Mouse (Mus musculus) midbrain, embryonic 12.5 days (tissue): ENCODE results near the gene Fam78b. TPM values are rescaled to one million over a fixed set of nuclear protein-coding genes. Genes with fewer than 3 reads are reported as not detected.
A peak's percentile ranks its signal among the peaks of the same experiment; 100 is the strongest.

Experiments
- ATAC-seq: fragments of 200-750 bp; cut with Nextera tagmentation; 2 replicates; pipeline ENCODE4 v1.8.0; 2017; ENCODE audit warnings: low read depth, moderate TSS enrichment, moderate library complexity; ENCODE audit not compliant: low FRiP score
- H3K27ac ChIP-seq: fragments of 300-500 bp; sonication (generic); replicated peaks from 2 replicates; pipeline ENCODE4 v1.5.1; 2016; ENCODE audit warnings: mild to moderate bottlenecking
- H3K27me3 ChIP-seq: fragments of 300-500 bp; sonication (generic); 2 replicates; pipeline ENCODE4 v1.6.1; 2016; ENCODE audit warnings: mild to moderate bottlenecking
- H3K36me3 ChIP-seq: fragments of 300-500 bp; sonication (generic); 2 replicates; pipeline ENCODE4 v1.6.1; 2016
- H3K4me1 ChIP-seq: fragments of 300-500 bp; sonication (generic); 2 replicates; pipeline ENCODE4 v1.6.1; 2016
- H3K4me2 ChIP-seq: fragments of 300-500 bp; sonication (generic); replicated peaks from 2 replicates; pipeline ENCODE4 v1.6.1; 2016; ENCODE audit warnings: mild to moderate bottlenecking, moderate library complexity
- H3K4me3 ChIP-seq: fragments of 300-500 bp; sonication (generic); 2 replicates; pipeline ENCODE4 v1.5.1; 2016; ENCODE audit warnings: mild to moderate bottlenecking
- H3K9ac ChIP-seq: fragments of 300-500 bp; sonication (generic); replicated peaks from 2 replicates; pipeline ENCODE4 v1.6.1; 2016; ENCODE audit warnings: mild to moderate bottlenecking, moderate library complexity
- H3K9me3 ChIP-seq: fragments of 300-500 bp; sonication (generic); 2 replicates; pipeline ENCODE4 v1.6.1; 2016; ENCODE audit warnings: mild to moderate bottlenecking
- WGBS: fragments of 180-500 bp; shearing (Covaris S2); methylation state at CpG from one replicate; pipeline ENCODE4 v1.1.7; 2016; 5-methylcytosine and 5-hydroxymethylcytosine counted together
- polyA plus RNA-seq: library from polyadenylated mRNA; unstranded; fragments of >200 nt; fragmentation: Nextera tagmentation; extraction: Ambion mirVana; gene quantifications from 2 replicates; pipeline ENCODE4 v1.2.1, GENCODE M21; 2016

The Fam78b gene
- polyA plus RNA-seq, 1 experiment from 2014 or later, result 8.7 TPM

GRCm38 (mm10) chr1:167042558-167042957, 41.3 kb downstream of the Fam78b start:
- H3K36me3 ChIP-seq, result no peaks in the 10 kb centered on the region; the same call in 1 of the 2 replicates
- WGBS, result 85% methylated on average over 6 of the region's 6 CpGs
- H3K9ac ChIP-seq, result no peak overlapping the region
- no peak overlapping the region for H3K4me3 ChIP-seq
- no peak for ATAC-seq
- no peak overlapping the region for H3K27ac ChIP-seq
- no peak overlapping the region for H3K4me2 ChIP-seq
- H3K9me3 ChIP-seq, result peaks cover 6% of the 10 kb centered on the region; the same call in 1 of the 2 replicates
- no peaks in the 10 kb centered on the region for H3K27me3 ChIP-seq
- H3K4me1 ChIP-seq, result peaks cover 20% of the 10 kb centered on the region; the same call in 1 of the 2 replicates

GRCm38 (mm10) chr1:167046169-167046927, 45.1 kb downstream of the Fam78b start:
- Histone ChIP-seq H3K4me1 (peaks cover 9% of the 10 kb centered on the region; the same call in 1 of the 2 replicates), H3K9ac (no peak overlapping the region), H3K27me3 (no peaks in the 10 kb centered on the region), H3K4me3 (no peak overlapping the region), H3K9me3 (peaks cover 6% of the 10 kb centered on the region; the same call in 1 of the 2 replicates), H3K4me2 (no peak overlapping the region), H3K36me3 (no peaks in the 10 kb centered on the region; the same call in 1 of the 2 replicates), H3K27ac (peak overlapping the region; percentile 46)
- no peak for ATAC-seq
- WGBS, result 50% methylated on average over 10 of the region's 10 CpGs

- Histone ChIP-seq H3K4me3 (no peak overlapping the region), H3K27ac (no peak overlapping the region), H3K27me3 (no peaks in the 10 kb centered on the region), H3K4me2 (no peak overlapping the region), H3K4me1 (peaks cover 9% of the 10 kb centered on the region; the same call in 1 of the 2 replicates), H3K36me3 (no peaks in the 10 kb centered on the region), H3K9me3 (no peaks in the 10 kb centered on the region), H3K9ac (no peak overlapping the region)
- no peak for ATAC-seq
- 88% methylated on average over 3 of the region's 3 CpGs for WGBS
These were observed 49.6 kb downstream of the Fam78b start for GRCm38 (mm10) chr1:167050859-167051258.

DNA sequence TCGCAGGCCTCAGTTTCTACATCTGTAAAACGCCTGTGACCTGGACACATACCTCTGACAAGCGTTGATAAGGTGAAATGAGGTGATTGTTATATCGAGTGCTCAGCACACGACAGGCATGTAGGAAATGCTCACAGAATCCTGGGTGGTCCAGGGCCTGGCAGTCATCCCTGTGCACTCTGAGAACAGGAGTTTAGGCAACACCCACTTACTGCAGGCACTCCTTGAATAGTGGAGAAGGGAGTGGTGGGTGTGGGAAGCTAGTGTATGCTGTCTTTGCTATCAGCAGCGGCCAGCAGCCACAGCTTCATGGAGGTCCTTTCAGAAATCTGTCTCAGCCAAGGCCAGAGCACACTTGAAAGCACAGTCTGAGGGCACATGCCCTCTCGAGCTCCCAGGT, 52.8 kb downstream of the Fam78b start:
- H3K9ac ChIP-seq, result no peak overlapping the region
- H3K27me3 ChIP-seq, result no peaks in the 10 kb centered on the region
- no peaks in the 10 kb centered on the region for H3K36me3 ChIP-seq
- ATAC-seq, result no peak
- no peak overlapping the region for H3K4me2 ChIP-seq
- no peaks in the 10 kb centered on the region for H3K9me3 ChIP-seq
- 84% methylated on average over 7 of the region's 7 CpGs for WGBS
- H3K4me3 ChIP-seq, result no peak overlapping the region
- H3K4me1 ChIP-seq, result peaks cover 7% of the 10 kb centered on the region
- no peak overlapping the region for H3K27ac ChIP-seq

DNA sequence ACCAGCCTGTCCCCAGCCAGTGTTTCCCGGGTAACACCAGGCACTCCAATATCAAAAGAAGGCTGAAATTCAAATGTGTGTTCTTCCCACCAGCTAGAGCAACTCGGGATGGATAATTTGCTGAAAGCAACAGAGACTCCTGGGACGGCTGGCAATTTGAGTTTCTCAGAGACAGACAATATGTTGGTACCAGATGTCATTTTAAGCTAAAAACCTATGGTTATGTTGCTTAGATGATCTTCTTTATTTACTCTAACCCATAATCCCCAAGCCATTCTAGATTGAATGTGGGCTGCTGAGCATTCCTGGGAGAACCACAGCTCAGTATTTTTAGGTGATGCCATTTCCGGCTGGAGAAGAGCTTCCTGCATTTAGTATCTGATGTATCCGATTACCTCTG, 56.3 kb downstream of the Fam78b start:
- H3K4me1 ChIP-seq, result peaks cover 15% of the 10 kb centered on the region
- no peaks in the 10 kb centered on the region for H3K27me3 ChIP-seq
- 47% methylated on average over 5 of the region's 5 CpGs for WGBS
- H3K9ac ChIP-seq, result no peak overlapping the region
- no peaks in the 10 kb centered on the region for H3K36me3 ChIP-seq
- no peak for ATAC-seq
- no peaks in the 10 kb centered on the region for H3K9me3 ChIP-seq
- no peak overlapping the region for H3K4me2 ChIP-seq
- no peak overlapping the region for H3K4me3 ChIP-seq
- H3K27ac ChIP-seq, result peak overlapping the region; percentile 25; the same call in 1 of the 2 replicates

DNA sequence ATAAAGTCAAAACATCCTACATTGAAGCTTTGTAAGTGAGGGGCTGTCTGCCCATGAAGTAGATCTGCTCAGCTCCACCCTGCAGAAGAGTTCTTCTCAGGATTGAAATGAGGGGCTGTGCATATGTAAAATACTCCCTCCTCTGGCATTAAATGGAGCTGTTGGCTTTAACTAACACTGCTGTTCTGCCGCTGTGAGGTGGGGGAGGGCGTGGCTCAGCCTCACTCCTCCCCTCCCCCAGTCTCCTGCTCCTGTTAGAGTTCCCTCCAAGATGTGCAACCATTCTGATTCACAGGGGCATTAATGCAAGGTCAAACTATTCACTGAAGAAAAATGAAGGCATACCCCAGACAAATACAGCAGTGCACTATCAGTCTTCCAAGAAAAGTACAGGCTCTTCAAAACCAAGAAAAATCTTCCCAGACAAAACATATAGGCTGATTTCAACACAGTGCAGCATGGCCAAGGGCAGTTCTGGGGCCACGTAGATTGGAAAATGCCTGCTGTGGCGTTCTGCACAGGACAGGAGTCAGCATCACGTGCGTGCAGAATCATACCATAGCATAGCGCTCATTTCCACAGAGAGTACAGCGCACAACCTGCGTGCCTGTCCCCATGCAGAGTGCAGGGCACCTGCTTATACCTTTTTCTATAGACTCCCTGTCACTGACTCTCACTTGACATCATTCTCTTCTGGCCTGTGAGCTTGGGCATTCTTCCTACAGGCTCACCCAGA, 58.5 kb downstream of the Fam78b start:
- WGBS, result 55% methylated on average over 9 of the region's 9 CpGs
- Histone ChIP-seq H3K27me3 (no peaks in the 10 kb centered on the region), H3K4me2 (no peak overlapping the region), H3K4me1 (peaks cover 15% of the 10 kb centered on the region), H3K9me3 (no peaks in the 10 kb centered on the region), H3K36me3 (no peaks in the 10 kb centered on the region), H3K27ac (no peak overlapping the region), H3K4me3 (no peak overlapping the region), H3K9ac (no peak overlapping the region)
- no peak for ATAC-seq

- Histone ChIP-seq H3K27ac (no peak overlapping the region), H3K4me1 (peaks cover 27% of the 10 kb centered on the region)
- WGBS, result 76% methylated on average over 4 of the region's 4 CpGs
These were observed 62.8 kb downstream of the Fam78b start for GRCm38 (mm10) chr1:167063971-167064370.

GRCm38 (mm10) chr1:167065541-167065940, 64.3 kb downstream of the Fam78b start:
- WGBS, result 10% methylated on average over 4 of the region's 4 CpGs
- Histone ChIP-seq H3K36me3 (no peaks in the 10 kb centered on the region), H3K27me3 (no peaks in the 10 kb centered on the region), H3K9me3 (no peaks in the 10 kb centered on the region), H3K9ac (no peak overlapping the region; the same call in 1 of the 2 replicates), H3K4me3 (no peak overlapping the region), H3K4me2 (no peak overlapping the region), H3K27ac (no peak overlapping the region), H3K4me1 (peaks cover 25% of the 10 kb centered on the region)
- ATAC-seq, result no peak

More at GRCm38 (mm10) chr1:167063971-167064370, 62.8 kb downstream of the Fam78b start:
- ATAC-seq, result no peak
- Histone ChIP-seq H3K9me3 (no peaks in the 10 kb centered on the region), H3K4me3 (no peak overlapping the region), H3K36me3 (no peaks in the 10 kb centered on the region), H3K4me2 (no peak overlapping the region), H3K27me3 (no peaks in the 10 kb centered on the region), H3K9ac (no peak overlapping the region)

DNA sequence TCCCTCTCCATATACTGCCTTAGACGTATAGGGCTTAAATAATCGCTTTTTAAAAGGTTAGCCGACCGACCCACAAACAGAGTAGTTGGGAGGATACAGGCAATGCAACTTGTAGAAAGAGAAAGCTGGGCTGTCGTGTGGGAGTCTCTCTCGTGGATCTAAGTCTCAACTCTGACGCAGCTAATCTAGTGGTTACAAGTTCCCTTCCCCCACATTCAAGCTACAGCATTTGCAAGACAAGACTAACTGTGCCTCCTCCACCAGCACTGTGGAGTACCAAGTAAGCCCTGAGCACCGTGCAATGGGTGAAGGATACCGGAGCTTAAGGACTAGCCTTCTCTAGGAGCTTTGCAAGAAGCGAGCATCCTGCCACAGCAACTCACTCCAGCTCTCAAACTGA, 64.8 kb downstream of the Fam78b start:
- 28% methylated on average over 10 of the region's 10 CpGs for WGBS

DNA sequence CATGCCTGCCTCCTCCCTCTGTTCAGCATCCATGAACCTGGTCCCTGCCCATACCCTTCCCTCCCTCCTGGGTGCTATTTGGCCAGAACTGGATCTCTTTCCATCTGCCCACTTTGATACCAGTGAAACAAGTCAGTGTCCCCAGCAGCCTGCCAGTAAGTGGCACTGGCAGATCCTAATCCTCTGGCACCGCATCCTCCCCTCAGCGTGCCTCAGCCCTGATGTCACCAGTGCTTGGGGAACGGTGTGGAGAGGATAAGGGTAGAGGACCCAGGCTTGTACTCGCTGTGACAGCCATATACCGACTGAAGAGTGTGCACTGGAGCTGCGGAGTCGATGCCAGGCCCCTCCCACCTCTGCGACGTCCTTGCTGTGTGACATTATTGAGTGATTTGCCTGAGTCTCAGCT, 65.7 kb downstream of the Fam78b start:
- Histone ChIP-seq H3K27me3 (no peaks in the 10 kb centered on the region), H3K9ac (peak overlapping the region; percentile 3; the same call in 1 of the 2 replicates), H3K36me3 (no peaks in the 10 kb centered on the region), H3K27ac (no peak overlapping the region), H3K4me3 (no peak overlapping the region), H3K9me3 (no peaks in the 10 kb centered on the region), H3K4me2 (no peak overlapping the region), H3K4me1 (peaks cover 25% of the 10 kb centered on the region)
- 59% methylated on average over 9 of the region's 9 CpGs for WGBS
- ATAC-seq, result no peak

More for the DNA sequence above, 64.8 kb downstream of the Fam78b start:
- Histone ChIP-seq H3K9ac (no peak overlapping the region), H3K4me2 (no peak overlapping the region), H3K4me3 (no peak overlapping the region), H3K4me1 (peaks cover 25% of the 10 kb centered on the region), H3K27me3 (no peaks in the 10 kb centered on the region), H3K27ac (no peak overlapping the region), H3K36me3 (no peaks in the 10 kb centered on the region), H3K9me3 (no peaks in the 10 kb centered on the region)
- ATAC-seq, result 0 out of 2 replicates have a peak, but pooled peaks have one; percentile 14

GRCm38 (mm10) chr1:167069741-167070140, 68.5 kb downstream of the Fam78b start:
- Histone ChIP-seq H3K4me2 (no peak overlapping the region), H3K9me3 (no peaks in the 10 kb centered on the region), H3K9ac (no peak overlapping the region), H3K4me3 (no peak overlapping the region), H3K27ac (peak overlapping the region; percentile 61), H3K36me3 (no peaks in the 10 kb centered on the region), H3K4me1 (peaks cover 25% of the 10 kb centered on the region), H3K27me3 (no peaks in the 10 kb centered on the region)
- 68% methylated on average over 9 of the region's 9 CpGs for WGBS
- ATAC-seq, result no peak

- H3K27ac ChIP-seq, result no peak overlapping the region
- 85% methylated on average over 6 of the region's 6 CpGs for WGBS
- no peaks in the 10 kb centered on the region for H3K27me3 ChIP-seq
- H3K4me3 ChIP-seq, result no peak overlapping the region
- no peak for ATAC-seq
- no peaks in the 10 kb centered on the region for H3K9me3 ChIP-seq
- no peak overlapping the region for H3K9ac ChIP-seq
- no peak overlapping the region for H3K4me2 ChIP-seq
- no peaks in the 10 kb centered on the region for H3K36me3 ChIP-seq
- H3K4me1 ChIP-seq, result peaks cover 23% of the 10 kb centered on the region
These were observed 69.1 kb downstream of the Fam78b start for GRCm38 (mm10) chr1:167070306-167070705.
